Mouse (Mus musculus) layer of hippocampus, adult 9-11 months (tissue): ENCODE results near the gene Atf7ip2.

Experiments
- DNase-seq: peaks from one replicate; pipeline ENCODE4 v3.0.0; 2022

Gene Atf7ip2

DNA sequence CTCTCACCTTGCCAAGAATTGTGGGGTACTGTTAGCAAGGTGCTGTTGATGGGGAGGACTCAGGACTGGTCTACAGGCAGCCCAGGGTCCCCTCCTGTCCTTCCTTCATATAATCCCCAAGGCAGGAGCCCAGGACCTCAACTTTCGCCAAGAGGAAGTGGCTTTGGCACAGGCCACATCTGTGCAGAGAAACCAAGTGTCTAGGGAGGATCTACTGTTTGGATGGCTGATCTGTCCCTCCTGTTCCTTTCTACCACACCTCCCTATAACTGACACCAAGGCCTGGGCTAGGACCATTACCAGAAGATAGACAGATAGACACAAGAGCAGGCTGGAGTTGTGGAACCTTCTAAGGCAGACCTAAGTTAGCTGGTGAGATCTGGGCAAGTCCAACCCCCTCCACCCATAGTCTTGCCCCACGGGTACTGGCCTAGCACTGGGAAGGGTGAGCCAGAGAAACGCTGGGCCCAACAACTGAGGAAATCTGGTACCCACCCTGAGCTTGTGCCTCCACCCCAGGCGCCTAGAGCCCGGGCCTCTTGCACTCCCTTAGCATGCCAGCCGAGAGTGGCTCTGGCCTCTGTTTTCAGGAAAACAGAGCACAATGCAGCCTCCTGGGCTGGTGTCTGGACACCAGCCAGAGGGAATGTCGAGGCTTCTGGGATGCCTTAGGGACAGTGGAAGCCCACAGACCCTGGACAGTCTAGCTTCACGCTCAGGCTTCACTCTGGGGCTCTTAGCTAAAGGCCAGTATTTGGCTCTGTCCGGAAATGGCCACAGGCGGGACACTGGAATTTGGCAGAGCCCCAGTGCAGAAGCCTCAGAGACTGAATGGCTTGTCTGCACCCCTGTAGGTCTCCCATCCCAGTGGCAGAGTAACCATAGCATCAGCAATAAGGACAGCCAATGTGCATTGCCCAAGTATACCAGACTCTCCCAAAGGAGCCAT, 105.5 kb downstream of the Atf7ip2 start:
- no peak for DNase-seq

- DNase-seq, result no peak
Measured at GRCm38 (mm10) chr16:10299637-10300036, 107.1 kb downstream of the Atf7ip2 start.

DNA sequence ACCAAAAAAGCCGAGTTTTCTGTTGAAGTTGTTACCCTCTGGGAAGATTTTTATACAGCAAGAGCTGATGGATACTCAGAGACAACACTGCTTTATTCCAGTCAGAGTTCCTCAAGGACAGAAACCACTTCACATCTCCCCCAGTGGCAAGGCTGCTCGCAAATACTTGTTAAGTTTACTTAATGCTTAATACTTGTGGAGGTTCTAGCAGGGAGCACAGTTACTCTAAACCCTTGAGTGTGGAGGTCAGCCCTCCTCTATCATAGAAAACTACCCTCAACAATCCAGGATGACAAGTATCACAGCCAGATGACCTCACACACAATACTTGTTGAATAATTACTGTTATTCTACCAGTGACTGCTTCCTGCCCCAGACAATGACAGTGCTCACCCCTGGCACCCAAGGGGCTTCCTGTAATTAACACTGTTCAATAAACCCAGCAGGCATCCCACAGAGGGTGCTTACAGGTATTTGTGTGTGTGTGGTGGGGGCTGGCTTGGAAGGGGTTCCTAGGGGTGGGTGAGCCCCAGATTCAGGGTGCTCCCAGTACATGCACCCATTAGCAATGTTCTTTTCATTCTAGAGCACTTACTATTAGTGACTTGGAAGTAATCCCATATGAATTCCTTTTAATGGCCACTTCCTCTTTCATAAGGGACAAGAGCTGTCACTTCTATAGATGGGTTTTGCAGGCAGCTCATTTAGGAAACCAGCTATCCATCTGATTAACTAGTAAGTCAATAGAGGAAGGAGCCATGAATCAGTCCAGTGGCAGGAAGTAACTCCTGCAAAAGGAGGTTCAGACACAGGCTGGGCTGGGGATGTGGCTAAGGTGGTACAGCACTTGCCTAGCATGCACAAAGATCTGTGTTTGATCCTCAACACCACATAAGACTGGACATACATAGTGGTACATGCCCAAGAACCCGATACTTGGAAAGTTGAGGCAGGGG, 108.0 kb downstream of the Atf7ip2 start:
- no peak for DNase-seq
